Mouse (Mus musculus): ENCODE data around the gene Rplp0.
A peak's percentile ranks its signal among the peaks of the same experiment; 100 is the strongest.

Rplp0 gene

DNA sequence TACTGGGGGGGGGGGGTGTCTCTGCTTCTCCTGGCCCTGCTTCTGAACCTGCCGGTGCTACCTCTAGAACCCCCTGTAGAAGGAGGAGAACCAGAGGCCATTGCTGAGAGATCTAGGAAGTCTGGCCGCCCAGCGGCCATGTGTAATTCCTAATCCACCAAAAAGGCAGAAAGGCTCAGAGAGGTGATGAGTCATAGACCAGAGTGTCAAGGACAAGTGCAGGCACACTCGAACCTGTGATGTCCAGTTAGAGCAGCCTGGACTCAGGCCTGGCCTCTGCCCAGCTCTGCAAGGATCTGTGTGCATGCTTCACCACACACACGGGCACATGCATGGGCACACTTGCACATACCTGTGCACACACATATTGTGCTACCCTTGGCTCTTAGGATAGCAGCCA is 31.1 kb upstream of the Rplp0 start:
- DNase-seq: no peak

GRCm38 (mm10) chr5:115529364-115529741 is 29.9 kb upstream of the Rplp0 start:
- DNase-seq: no peak

DNA sequence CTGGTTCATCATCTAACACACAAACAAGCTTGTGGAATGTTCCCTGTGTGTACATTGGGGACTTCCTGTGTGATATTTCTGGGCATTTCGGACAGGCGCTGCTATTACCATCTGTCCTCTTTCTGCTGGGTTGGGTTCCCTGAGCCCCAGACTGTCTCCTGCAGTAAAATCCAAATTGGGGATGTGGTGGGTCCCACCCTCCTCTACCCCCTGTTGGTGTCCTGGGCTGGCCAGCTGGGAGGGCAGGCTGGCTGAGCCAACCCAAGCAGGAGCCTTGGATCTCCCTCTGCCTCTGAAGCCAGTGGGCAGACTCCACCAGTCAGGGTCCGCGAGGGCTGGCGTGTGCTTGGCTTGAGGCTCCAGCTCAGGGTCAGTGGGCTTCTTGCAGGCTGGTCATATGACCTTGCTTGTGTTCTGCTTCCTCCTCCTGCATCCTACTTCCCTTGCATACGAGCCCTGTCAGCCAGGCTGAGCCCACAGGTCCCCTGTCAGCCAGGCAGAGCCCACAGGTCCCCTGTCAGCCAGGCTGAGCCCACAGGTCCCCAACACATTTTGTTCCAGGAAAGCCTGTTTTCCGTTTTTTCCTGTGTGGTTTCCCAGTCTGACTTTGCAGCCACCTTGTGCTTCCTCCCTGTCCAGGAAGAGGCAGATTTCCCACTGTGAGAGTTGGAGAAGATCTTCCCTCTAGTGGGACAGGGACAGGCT is 29.4 kb upstream of the Rplp0 start:
- DNase-seq: no peak

DNA sequence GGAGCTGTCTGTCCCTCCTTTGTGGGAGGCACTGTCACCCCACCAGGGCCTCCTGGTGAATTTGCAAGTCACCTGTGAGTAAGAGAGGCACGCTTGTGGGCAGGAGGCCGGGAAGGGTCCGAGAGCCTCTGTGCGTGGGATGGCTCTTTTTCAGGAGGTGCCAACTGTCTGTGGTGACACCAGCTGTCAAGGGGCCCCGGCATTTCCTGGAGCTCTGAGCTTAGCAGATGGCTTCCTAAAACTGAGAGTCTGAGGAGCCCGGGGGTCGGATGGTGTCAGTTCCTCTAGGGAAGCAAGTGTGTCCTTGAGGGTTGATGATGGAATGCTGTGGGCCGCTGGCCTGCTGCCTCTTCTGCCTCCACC is 28.8 kb upstream of the Rplp0 start:
- peak; percentile 52 for DNase-seq

- DNase-seq: no peak
These were observed 27.5 kb upstream of the Rplp0 start for GRCm38 (mm10) chr5:115531671-115532270.

GRCm38 (mm10) chr5:115534290-115534731 is 25.0 kb upstream of the Rplp0 start:
- DNase-seq: no peak

DNA sequence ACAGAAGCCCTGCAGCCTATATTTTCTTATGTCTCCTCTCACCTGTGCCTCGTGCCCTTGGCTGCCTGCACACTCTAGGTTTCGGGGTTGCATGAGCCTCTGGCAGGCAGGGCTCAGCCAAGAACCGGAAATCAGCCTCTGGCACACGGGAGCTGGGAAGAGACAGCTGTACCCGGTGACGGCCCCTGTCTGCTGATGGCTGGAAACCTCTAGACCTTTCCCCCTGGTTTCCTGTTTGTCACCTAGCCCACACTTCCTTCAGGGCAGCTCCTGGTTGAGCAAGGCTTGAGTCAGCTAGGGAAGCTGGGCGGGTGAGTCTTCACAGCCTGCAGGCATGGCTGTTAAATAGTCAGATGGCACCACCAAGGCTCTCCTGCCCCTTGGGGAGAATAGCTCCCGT is 24.4 kb upstream of the Rplp0 start:
- DNase-seq: no peak

DNA sequence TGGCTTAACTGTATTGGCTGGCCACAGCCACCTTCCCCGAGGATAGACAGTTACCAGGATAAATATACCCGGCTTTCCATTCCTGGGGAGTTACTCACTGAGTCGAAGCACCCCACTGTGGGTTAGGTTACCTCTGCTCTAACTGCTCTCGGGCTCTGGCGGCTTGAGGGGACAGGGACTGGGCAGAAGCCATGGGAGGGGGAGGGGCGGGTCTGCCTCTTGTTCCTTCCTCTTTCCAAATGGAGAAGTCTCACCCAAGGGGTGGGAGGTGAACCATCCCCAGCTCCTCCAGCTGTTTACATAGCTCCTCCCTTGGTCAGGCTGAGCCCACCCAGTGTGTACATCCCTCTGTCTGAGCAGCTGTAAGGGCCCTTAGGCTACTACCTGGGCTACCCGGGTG is 23.6 kb upstream of the Rplp0 start:
- DNase-seq: no peak

- no peak for DNase-seq
These were observed 21.1 kb upstream of the Rplp0 start for GRCm38 (mm10) chr5:115538017-115538692.

- peak; percentile 95 for DNase-seq
These were observed 20.6 kb upstream of the Rplp0 start for GRCm38 (mm10) chr5:115538693-115539043.

- no peak for DNase-seq
These were observed 16.5 kb upstream of the Rplp0 start for GRCm38 (mm10) chr5:115542635-115543384.

- peak; percentile 70 for DNase-seq
These were observed 15.6 kb upstream of the Rplp0 start for GRCm38 (mm10) chr5:115543509-115544253.

- no peak for DNase-seq
These were observed 14.5 kb upstream of the Rplp0 start for GRCm38 (mm10) chr5:115544655-115545185.

GRCm38 (mm10) chr5:115545636-115546035 is 13.6 kb upstream of the Rplp0 start:
- no peak for DNase-seq

GRCm38 (mm10) chr5:115546536-115546935 is 12.7 kb upstream of the Rplp0 start:
- DNase-seq: no peak

DNA sequence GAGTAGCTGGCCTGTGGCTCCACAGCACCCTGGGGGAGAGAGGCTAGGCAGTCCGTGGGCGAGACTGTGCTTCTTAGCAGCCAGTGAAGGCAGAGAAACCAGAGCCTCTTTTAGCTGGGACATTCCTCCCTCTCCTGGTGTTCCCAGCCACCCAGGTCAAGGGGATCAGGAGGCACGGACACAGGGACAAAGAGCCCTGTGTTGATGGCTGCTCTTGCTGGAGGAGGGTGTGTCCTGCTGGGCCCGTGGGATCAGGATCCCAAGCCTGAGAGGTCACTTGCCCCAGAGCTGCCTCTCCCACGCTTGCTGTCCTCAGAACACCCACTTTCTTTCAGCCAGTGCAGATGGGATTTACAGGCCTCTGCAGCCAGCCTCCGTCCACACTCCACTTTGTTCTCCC is 12.3 kb upstream of the Rplp0 start:
- DNase-seq: no peak

GRCm38 (mm10) chr5:115547421-115547820 is 11.8 kb upstream of the Rplp0 start:
- no peak for DNase-seq

DNA sequence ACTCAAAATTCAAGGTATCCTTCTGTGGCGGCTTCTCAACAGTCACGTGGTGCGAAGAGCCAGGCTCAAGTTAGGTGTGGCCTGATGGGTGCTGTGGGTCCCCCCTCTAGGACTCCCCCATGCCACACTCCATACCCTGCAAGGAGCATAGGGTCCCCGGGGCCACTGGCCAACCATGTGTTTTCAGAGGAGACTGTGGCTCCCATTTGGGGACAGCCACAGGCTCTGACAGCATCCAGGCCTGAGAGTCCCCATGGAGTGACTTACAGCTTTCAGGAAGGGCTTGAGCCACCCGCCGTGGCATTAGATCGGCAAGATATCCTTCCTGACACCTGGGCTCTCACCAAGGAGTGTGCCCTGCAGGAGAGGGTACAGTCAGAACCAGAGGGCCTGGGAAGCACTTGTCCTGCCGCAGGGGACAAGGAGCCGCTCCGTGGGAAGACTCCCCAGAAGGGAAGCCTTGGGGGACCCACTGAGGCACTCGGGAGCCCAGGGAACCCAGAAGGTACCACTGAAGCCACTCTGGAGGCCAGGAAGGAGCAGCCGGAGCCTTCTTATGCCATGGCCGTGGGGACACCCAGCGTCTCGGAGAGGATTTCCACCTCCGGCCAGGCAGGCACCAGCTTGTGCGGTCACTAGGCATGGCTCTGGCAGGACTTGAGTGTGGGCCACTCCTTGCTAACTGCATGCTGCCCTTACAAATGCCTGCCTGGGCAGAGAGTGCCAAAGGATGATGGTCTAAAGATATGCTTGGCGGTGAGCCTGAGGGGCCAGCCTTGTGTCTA is 10.6 kb upstream of the Rplp0 start:
- no peak for DNase-seq

DNA sequence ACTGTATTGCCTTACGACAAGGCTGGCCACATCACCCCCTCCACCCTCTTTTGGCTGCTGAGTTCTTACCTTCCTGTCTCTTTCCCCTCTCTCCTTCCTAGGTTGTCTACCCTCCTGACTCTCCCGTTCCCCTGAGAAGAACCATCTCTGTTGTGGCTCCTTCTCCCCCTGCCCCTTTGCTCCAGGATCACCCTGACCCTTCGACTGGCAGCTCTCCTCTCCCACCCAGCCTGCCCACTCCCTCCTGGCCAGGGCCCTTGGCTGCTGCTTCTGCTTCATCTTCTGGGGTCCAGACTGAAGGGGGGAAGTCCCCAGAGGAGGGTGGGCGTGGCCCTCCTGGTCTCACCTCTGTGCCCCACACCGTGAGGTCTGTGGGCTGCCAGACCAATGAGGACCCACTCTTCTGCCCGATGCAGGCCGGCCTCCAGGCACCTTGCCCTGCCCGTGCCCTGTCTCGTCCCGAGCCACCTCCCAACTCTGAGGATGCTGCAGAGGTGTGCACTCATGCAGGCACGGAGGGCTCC is 8.7 kb upstream of the Rplp0 start:
- no peak for DNase-seq

DNA sequence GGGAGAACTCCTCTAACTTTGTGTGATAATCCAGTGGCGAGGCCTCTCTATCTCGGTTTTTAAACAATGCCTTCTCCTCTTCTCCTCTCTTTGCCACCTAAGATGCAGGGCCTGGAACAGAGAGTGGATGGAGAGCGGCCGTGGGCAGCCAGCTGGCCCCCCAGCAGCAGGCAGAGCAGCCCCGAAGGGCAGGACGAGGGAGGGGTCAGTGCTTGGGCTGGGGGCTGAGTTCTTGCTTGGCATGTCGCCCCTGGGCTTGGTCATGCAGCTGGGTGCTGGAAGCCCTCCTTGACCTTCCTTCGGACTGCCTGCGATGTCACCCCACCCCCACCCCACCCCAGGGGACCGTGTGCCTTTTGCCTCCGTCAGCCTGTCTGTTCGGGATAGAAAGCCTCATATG is 7.9 kb upstream of the Rplp0 start:
- DNase-seq: no peak

DNA sequence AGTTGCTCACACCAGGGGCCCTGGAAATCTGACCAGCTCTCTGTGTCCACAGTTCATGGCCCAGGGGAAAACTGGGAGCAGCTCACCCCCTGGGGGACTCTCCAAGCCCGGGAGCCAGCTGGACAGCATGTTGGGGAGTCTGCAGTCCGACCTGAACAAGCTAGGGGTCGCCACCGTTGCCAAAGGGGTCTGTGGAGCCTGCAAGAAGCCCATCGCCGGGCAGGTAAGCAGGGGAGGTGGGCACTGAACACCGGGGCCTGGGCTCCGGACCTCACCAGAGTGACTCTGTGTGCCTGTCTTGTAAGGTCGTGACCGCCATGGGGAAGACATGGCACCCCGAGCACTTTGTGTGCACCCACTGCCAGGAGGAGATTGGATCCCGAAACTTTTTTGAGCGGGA is 7.5 kb upstream of the Rplp0 start:
- DNase-seq: no peak
